Mouse (Mus musculus) forebrain, postnatal 0 days (tissue): Measurements from ENCODE around the gene Frmd6. TPM values are rescaled to one million over a fixed set of nuclear protein-coding genes. Genes with fewer than 3 reads are reported as not detected.

Source experiments
- ATAC-seq: fragments of 200-750 bp; cut with Nextera tagmentation; 2 replicates; pipeline ENCODE4 v1.8.0; 2017; ENCODE audit warnings: mild to moderate bottlenecking, moderate library complexity
- DNase-seq: peaks from one replicate; pipeline ENCODE4 v3.0.0-alpha.2; 2015
- H3K27ac ChIP-seq: fragments of 300-500 bp; sonication (generic); 2 replicates; pipeline ENCODE4 v1.5.1; 2014; ENCODE audit warnings: low read depth, mild to moderate bottlenecking, antibody characterized with exemption, low read length, moderate library complexity, mixed read lengths
- H3K27me3 ChIP-seq: fragments of 300-500 bp; sonication (generic); 2 replicates; pipeline ENCODE4 v1.6.1; 2014; ENCODE audit warnings: mild to moderate bottlenecking, low read length, mixed read lengths; ENCODE audit not compliant: insufficient read depth
- H3K36me3 ChIP-seq: fragments of 300-500 bp; sonication (generic); 2 replicates; pipeline ENCODE4 v1.6.1; 2014; ENCODE audit warnings: mild to moderate bottlenecking, moderate library complexity; ENCODE audit not compliant: insufficient read depth
- H3K4me1 ChIP-seq: fragments of 300-500 bp; sonication (generic); 2 replicates; pipeline ENCODE4 v1.6.1; 2014; ENCODE audit warnings: antibody characterized with exemption; ENCODE audit not compliant: insufficient read depth
- H3K4me2 ChIP-seq: fragments of 300-500 bp; sonication (generic); 2 replicates; pipeline ENCODE4 v1.6.1; 2014; ENCODE audit warnings: low read depth, mild to moderate bottlenecking, moderate library complexity
- H3K4me3 ChIP-seq: fragments of 300-500 bp; sonication (generic); 2 replicates; pipeline ENCODE4 v1.5.1; 2014; ENCODE audit warnings: low read depth, low read length, mixed read lengths
- H3K9ac ChIP-seq: fragments of 300-500 bp; sonication (generic); 2 replicates; pipeline ENCODE4 v1.6.1; 2014; ENCODE audit warnings: mild to moderate bottlenecking
- H3K9me3 ChIP-seq: fragments of 300-500 bp; sonication (generic); 2 replicates; pipeline ENCODE4 v1.6.1; 2016; ENCODE audit warnings: low read length
- CTCF ChIP-seq: sonication (generic); IDR thresholded peaks from 2 replicates; pipeline ENCODE4 v1.5.1; 2016; ENCODE audit warnings: antibody characterized with exemption, control low read depth, low read depth
- WGBS: fragments of 180-500 bp; shearing (Covaris S2); extraction: QIAGEN DNeasy Blood & Tissue Kit; methylation state at CpG from one replicate; pipeline ENCODE4 v1.1.7; 2014; 5-methylcytosine and 5-hydroxymethylcytosine counted together
- polyA plus RNA-seq: library from polyadenylated mRNA; unstranded; fragments of >200 nt; fragmentation: Nextera tagmentation; extraction: Ambion mirVana; gene quantifications from 2 replicates; pipeline ENCODE4 v1.2.1, GENCODE M21; 2015
- total RNA-seq: library from RNA; depleted of rRNA; stranded (reverse); fragments of >200 nt; gene quantifications from 2 replicates; pipeline ENCODE4 v1.2.3, GENCODE M21; 2014; rRNA removed

Frmd6 gene
- total RNA-seq (10.6 and 11.0 TPM in 2 replicates), polyA plus RNA-seq (6.9 and 7.4 TPM in 2 replicates)

- peak; percentile 69; the same call in 1 of the 2 replicates for TF ChIP-seq CTCF
- Histone ChIP-seq H3K9ac (peak within 1 kb of the TSS; percentile 81), H3K27me3 (no peaks in the 10 kb centered on the region), H3K27ac (peak within 1 kb of the TSS; percentile 94), H3K36me3 (no peaks in the 10 kb centered on the region), H3K4me3 (peak within 1 kb of the TSS; percentile 79), H3K4me2 (peak within 1 kb of the TSS; percentile 76), H3K4me1 (peaks cover 4% of the 10 kb centered on the region; the same call in 1 of the 2 replicates), H3K9me3 (no peaks in the 10 kb centered on the region)
- WGBS, result under 1% methylated on average over 66 of the region's 75 CpGs
- DNase-seq, result peak; percentile 95
- ATAC-seq, result peak; percentile 93
These were observed at the start of gene Frmd6 for GRCm38 (mm10) chr12:70824729-70825650. Frmd6 (plus strand) TSS chr12:70825514.

- ATAC-seq (no peak), DNase-seq (no peak)
- H3K27me3 ChIP-seq, result no peaks in the 10 kb centered on the region
- H3K9ac ChIP-seq, result no peak overlapping the region
- WGBS, result 93% methylated on average over 8 of the region's 8 CpGs
- H3K27ac ChIP-seq, result no peak overlapping the region
- peaks cover 8% of the 10 kb centered on the region; the same call in 1 of the 2 replicates for H3K4me1 ChIP-seq
- no peaks in the 10 kb centered on the region for H3K36me3 ChIP-seq
- no peaks in the 10 kb centered on the region for H3K9me3 ChIP-seq
- no peak for TF ChIP-seq CTCF
- no peak overlapping the region for H3K4me3 ChIP-seq
- H3K4me2 ChIP-seq, result no peak overlapping the region
These were observed 49.7 kb upstream of the Frmd6 start for GRCm38 (mm10) chr12:70775609-70776008.

GRCm38 (mm10) chr12:70776683-70777082 lies 48.6 kb upstream of the Frmd6 start:
- H3K36me3 ChIP-seq, result no peaks in the 10 kb centered on the region
- TF ChIP-seq CTCF, result no peak
- ATAC-seq (peak; percentile 53), DNase-seq (no peak)
- H3K4me3 ChIP-seq, result no peak overlapping the region
- H3K27ac ChIP-seq, result peak overlapping the region; percentile 0; the same call in 1 of the 2 replicates
- H3K9me3 ChIP-seq, result no peaks in the 10 kb centered on the region
- no peak overlapping the region for H3K9ac ChIP-seq
- WGBS, result 49% methylated on average over 12 of the region's 12 CpGs
- H3K4me1 ChIP-seq, result peaks cover 8% of the 10 kb centered on the region; the same call in 1 of the 2 replicates
- H3K27me3 ChIP-seq, result no peaks in the 10 kb centered on the region
- H3K4me2 ChIP-seq, result peak overlapping the region; percentile 17; the same call in 1 of the 2 replicates

DNA sequence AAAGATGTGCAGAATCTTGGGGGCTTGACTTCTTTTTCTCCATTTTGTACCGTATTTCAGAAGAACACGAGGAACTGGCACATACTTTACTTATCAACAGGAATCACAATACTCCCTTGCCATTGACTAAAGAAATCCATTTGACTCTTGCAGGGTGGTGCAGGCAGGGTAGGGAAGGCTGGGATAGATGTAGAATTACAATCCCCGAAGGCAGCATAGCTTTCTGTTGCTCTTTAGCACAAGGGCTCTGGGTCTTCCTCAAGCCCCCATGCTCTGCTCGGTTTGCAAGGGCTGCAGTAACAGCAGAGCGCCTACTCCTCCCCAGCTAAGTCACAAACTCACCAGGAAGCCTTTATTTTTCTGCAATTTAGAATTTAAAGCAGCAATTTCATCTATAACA lies 47.8 kb upstream of the Frmd6 start:
- no peak overlapping the region for H3K4me3 ChIP-seq
- H3K27ac ChIP-seq, result peak overlapping the region; percentile 59; the same call in 1 of the 2 replicates
- WGBS, result 53% methylated on average over 5 of the region's 5 CpGs
- peaks cover 8% of the 10 kb centered on the region; the same call in 1 of the 2 replicates for H3K4me1 ChIP-seq
- H3K4me2 ChIP-seq, result no peak overlapping the region
- ATAC-seq (no peak; the same call in 1 of the 2 replicates), DNase-seq (no peak)
- no peaks in the 10 kb centered on the region for H3K9me3 ChIP-seq
- H3K9ac ChIP-seq, result no peak overlapping the region
- H3K36me3 ChIP-seq, result no peaks in the 10 kb centered on the region
- no peaks in the 10 kb centered on the region for H3K27me3 ChIP-seq
- TF ChIP-seq CTCF, result no peak

DNA sequence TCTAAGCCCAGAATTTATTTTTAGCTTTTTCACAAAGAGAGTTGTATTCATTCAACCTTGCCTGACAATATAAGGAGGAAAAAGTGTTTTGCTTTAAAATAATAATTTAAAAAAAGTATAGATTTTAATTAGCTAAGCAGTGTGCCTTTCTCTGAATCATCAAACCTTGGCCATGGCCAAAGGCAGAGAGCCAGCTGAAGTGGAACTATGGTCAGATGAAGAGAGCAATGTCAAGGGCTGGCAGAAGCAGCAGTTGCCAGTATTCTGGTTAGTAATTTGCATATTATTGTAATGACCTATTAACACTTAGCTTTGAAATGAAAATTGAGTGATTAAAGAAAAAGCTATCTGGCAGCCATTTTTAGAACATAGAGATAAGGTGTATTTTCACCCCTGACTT lies 47.4 kb upstream of the Frmd6 start:
- DNase-seq (no peak), ATAC-seq (no peak)
- no peaks in the 10 kb centered on the region for H3K36me3 ChIP-seq
- H3K9me3 ChIP-seq, result no peaks in the 10 kb centered on the region
- TF ChIP-seq CTCF, result no peak
- H3K4me1 ChIP-seq, result peaks cover 8% of the 10 kb centered on the region; the same call in 1 of the 2 replicates
- no peak overlapping the region for H3K4me3 ChIP-seq
- H3K4me2 ChIP-seq, result no peak overlapping the region
- H3K27ac ChIP-seq, result peak overlapping the region; percentile 59; the same call in 1 of the 2 replicates
- no peaks in the 10 kb centered on the region for H3K27me3 ChIP-seq
- H3K9ac ChIP-seq, result no peak overlapping the region

GRCm38 (mm10) chr12:70778271-70778670 lies 47.0 kb upstream of the Frmd6 start:
- no peak for DNase-seq
- 58% methylated on average over 2 of the region's 2 CpGs for WGBS
- H3K27ac ChIP-seq, result peak overlapping the region; percentile 21; the same call in 1 of the 2 replicates
- TF ChIP-seq CTCF, result no peak
- H3K4me3 ChIP-seq, result no peak overlapping the region
- H3K9me3 ChIP-seq, result no peaks in the 10 kb centered on the region
- H3K9ac ChIP-seq, result no peak overlapping the region
- no peak overlapping the region for H3K4me2 ChIP-seq
- no peak for ATAC-seq
- peaks cover 8% of the 10 kb centered on the region; the same call in 1 of the 2 replicates for H3K4me1 ChIP-seq
- no peaks in the 10 kb centered on the region for H3K36me3 ChIP-seq
- H3K27me3 ChIP-seq, result no peaks in the 10 kb centered on the region

DNA sequence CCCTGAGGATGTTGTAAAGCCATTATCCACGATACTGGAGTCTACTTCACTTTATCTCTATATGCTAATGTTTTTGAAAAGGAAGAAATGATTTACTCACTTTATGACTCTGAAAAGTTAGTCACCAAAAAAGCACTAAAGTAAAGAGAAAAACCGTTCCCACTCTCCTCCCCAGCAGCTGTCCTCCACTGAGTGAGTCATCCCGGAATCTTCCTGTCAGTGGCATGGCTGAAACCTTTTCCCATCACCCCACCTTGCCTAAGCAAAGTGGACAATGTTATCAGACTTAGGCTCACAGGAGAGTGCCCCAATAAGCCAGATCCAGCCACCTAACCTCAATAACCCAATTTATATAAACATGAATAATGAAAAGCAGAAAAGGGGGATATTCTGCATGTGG lies 46.6 kb upstream of the Frmd6 start:
- TF ChIP-seq CTCF, result no peak
- no peaks in the 10 kb centered on the region for H3K27me3 ChIP-seq
- H3K4me1 ChIP-seq, result peaks cover 8% of the 10 kb centered on the region; the same call in 1 of the 2 replicates
- WGBS, result 58% methylated on average over 3 of the region's 3 CpGs
- H3K9ac ChIP-seq, result no peak overlapping the region
- no peak overlapping the region for H3K27ac ChIP-seq
- no peaks in the 10 kb centered on the region for H3K9me3 ChIP-seq
- ATAC-seq (no peak), DNase-seq (no peak)
- H3K36me3 ChIP-seq, result no peaks in the 10 kb centered on the region
- no peak overlapping the region for H3K4me2 ChIP-seq
- H3K4me3 ChIP-seq, result no peak overlapping the region
